Mouse (Mus musculus) adrenal gland, postnatal 4 days (tissue): Measurements from ENCODE around the gene Ankrd34b. TPM values are rescaled to one million over a fixed set of nuclear protein-coding genes. Genes with fewer than 3 reads are reported as not detected.

Source experiments
- total RNA-seq, 2 experiments: library from RNA; stranded (reverse); gene quantifications; 2 replicates each; pipeline ENCODE4 v1.2.3; 2021

Ankrd34b gene
- total RNA-seq, 2 experiments from 2014 or later = 0.37 to 0.62 TPM

Other genes with a start within 250 kb of the Ankrd34b start
- gene Gm20379, start 119.9 kb upstream of the Ankrd34b start, total RNA-seq = not detected
- 1 to 10 TPM; 9.4 to 9.6 TPM for gene Dhfr, start 71.2 kb upstream of the Ankrd34b start, total RNA-seq
- 10 to 100 TPM; 36.5 to 39.2 TPM for gene Msh3, start 70.9 kb upstream of the Ankrd34b start, total RNA-seq
- 1 to 10 TPM; 5.8 to 7.7 TPM for gene Fam151b, start 58.1 kb downstream of the Ankrd34b start, total RNA-seq
- gene Zfyve16, start 105.0 kb downstream of the Ankrd34b start, total RNA-seq = 10 to 100 TPM; 24.6 to 27.5 TPM
- not detected for gene Spz1, start 150.3 kb downstream of the Ankrd34b start, total RNA-seq
- gene Serinc5, start 185.2 kb downstream of the Ankrd34b start, total RNA-seq = 10 to 100 TPM; 64.1 to 69.0 TPM